Mouse (Mus musculus) gastrocnemius, adult 8-10 months (tissue): ENCODE measurements around the gene Sufu. TPM values are rescaled to one million over a fixed set of nuclear protein-coding genes. Genes with fewer than 3 reads are reported as not detected.
A peak's percentile ranks its signal among the peaks of the same experiment; 100 is the strongest.

ENCODE experiments used
- DNase-seq, 2 experiments: peaks; one replicate each; pipeline ENCODE4 v3.0.0; 2022; ENCODE audit warnings: low spot score in 2 of 2
- total RNA-seq, 4 experiments: library from RNA; stranded (reverse); gene quantifications; 2 replicates each; pipeline ENCODE4 v1.2.4; 2022

Sufu gene
- total RNA-seq, 4 experiments from 2014 or later, result 4.5 to 5.7 (median 5.3) TPM

DNA sequence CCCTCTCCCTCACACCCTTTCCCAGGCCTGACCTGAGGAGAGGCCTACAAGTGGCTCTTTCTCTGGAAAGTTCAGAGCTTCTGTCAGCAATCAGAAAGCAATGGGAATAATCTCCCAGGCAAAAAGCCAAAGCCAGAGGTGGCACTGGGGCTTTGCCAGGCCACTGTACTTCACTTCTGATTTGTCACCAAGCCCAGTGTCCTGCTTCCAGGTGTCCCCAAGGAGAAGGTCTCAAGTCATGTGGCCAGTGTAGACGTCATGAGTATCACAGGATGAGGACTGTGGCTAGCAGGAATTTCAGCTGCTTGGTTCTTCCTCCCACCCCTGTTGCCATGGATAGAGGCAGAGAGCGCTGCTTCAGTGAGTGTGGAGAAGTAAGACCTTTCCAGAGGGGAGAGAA, 63.2 kb downstream of the Sufu start:
- no peak for DNase-seq

DNA sequence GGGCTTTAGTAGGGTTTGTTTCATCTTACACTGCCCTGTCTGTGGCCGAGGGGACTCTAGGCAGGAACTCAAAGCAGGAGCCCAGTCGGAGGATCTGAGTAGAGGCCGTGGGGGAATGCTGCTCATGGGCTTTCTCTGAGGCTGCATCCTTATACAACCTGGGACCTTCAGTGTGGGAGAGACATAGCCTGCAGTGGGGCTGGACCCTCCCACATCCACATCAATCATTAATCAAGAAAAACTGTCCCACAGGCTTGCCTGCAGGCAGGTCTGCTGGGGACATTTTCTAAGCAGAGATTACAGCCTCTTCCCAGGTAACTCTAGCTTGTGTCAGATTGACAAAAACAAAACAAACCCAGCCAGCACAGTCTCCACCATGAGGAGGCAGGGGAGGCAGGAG, 65.9 kb downstream of the Sufu start:
- DNase-seq, result no peak

DNA sequence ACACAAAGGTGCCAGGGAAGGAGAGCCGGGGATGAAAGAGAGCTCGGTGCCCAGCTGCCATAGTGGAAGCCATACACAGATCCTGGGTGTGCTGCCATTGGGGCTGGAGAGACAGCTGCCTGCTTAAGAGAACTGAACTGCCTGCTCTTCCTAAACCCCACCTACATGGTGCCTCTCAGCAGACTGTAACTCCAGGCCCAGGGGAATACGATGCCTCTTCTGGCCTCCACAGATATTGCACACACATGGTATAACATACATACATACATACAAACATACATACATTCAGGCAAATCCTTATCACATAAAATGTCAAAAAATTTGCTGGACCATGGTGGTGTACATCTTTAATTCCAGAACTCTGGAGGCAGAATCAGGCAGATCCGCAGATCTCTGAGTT, 66.8 kb downstream of the Sufu start:
- DNase-seq, result no peak

DNA sequence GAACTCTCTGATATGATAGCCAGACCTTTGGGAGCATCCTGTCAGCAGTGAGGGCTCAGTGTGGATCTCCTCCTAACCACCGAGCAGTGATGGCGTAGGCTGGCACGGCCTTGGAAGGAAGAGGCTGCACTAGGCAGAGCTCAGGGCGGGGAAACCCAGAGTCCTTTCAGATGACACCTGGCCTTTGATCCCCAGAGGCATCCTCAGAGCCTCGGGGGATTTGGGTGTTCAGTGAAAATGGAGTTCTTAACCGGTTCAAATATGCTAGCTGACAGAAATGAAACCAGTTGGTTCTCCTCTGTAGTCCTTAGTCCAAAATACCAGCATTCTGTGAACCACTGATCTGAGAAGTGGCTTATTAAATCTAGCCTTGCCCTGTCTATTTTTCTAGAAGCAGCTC, 69.5 kb downstream of the Sufu start:
- no peak for DNase-seq

DNA sequence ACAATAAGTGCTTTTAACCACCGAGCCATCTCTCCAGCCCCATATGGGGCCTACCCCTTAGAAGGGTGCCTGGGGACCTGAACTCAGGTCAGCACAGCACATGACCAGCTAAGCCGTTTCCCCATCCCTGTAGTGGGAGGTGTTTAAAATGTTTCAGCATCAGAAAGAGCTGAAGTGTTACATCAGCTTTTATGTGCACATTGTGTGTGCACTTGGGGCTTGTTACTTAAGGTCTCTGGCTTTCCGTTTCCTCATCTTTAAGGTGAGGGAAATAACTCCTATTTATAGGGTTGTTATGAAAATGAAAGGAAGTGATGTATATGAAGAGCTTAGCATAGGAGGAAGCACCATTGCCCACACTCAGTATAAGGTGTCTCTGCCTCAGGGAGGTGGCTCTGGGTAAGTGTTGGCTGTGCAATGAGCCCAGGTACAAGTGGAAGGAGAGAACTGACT, 70.4 kb downstream of the Sufu start:
- no peak for DNase-seq

DNA sequence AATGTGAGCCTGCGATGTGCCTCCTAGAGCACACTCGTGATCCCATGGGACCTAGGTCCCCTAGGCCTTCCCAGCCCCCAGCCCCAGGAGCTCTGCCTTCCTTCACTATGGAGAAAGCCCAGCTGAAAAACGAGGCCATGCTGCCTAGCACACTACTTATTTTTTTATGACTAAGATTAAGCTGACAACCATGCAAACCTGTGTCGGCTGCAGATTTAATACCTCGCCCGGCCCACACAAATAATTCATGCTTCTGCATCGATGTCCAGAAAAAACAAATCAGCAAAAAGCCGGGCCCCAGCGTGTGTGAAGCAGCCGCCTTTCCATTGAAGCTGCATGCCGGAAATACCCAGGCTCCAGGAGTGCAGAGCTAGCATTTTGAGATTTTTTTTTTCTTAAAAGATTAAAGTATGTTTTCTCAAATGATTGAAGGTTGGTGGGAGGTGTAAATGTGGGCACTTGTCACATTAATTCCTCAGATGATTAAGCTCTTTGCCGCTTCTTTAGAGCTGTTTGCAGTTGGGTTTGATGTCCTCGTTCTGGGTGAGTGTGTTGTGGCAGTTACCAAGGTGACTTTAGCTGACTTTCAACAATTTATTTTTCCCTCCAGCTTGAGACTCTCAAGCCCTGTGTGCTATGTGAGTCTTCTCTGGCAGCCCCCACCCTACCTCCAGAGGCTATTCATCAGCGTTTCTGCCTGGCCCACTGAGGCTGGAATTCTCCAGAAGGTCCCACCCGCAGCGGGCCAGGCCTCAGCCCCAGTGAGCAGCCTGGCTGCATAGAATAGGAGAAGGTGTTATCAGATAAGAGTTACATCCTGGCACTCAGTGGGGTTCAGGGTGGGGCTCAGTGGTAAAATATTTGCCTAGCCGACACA, 73.9 kb downstream of the Sufu start:
- DNase-seq, result no peak

DNA sequence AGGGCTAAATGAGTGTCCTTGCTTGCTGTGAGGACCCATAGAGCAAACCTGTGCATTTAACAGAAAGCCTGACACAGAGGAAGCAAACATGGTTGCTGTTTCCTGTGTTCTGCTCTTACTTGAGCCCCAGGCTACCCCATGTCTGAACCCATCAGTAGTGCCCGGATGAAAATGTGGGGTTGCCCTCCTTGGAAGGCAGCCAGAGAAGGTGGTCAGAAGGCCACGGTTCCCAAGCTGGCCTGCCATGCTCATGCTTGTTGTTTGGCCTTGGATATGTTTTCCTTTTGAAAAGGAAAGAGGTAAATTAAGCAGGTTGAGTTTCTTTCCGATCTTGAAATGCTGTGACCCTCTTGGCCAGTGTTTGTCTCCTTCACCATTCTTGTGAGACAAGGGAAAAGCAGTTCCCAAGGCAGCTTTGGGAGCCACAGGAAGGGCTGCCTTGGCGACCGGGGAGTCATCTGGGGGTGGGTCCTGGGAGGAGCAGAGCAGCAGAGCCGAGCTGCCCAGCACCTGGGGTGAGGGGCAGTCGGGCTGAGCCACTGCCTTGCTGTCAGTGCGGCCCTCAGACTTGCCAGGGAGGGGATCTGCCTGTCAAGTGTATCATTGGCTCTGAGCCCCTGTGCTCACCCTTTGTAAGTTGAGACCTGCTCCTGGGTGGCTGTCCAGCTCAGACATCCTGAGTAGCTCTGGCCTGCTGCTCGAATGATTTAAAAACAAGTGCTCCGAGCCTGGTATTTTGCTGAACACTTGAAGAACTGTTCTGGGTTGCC, 74.8 kb downstream of the Sufu start:
- DNase-seq, result peak in 1 of 2 experiments; percentile 52

DNA sequence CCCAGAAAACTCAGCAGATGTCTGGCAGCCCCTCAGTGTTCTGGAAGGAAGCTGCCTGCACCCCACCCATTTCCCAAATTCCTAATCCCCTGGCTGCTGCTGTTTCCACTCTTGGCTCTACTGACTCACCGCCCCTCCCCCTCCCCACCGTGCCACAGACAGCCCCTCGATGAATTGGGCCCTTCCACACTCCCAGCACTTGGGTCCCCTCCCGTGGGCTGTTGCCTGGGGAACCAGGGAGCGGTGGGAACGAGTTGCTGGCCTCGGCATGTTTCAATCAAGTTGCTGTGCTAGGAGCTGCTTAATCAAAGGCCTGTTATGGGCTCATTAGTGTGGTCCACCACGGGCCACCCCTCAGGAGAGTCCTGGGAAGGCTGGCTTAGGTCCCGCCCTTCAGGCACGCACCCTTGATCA, 80.7 kb downstream of the Sufu start:
- DNase-seq, result no peak

DNA sequence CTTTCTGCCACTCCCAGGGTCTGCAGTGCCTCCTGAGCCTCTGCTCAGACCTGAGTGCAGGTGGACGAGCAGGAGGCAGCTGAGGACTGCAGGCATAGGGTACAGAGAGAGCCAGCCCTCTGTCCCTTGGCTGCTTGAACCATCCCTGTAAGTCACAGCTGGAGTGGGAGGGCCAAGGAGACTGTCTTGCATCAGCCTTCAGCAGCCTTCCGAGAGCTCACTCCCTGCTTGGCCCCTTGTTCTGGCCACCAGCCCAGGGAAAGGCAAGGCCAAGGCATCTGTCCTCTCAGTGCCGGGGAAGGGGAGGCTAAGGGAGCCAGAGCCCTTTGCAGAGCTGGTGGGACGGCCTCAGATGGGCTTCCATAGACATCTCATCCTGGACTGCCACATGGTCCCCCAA, 81.5 kb downstream of the Sufu start:
- DNase-seq, result peak; percentile 45 to 55

DNA sequence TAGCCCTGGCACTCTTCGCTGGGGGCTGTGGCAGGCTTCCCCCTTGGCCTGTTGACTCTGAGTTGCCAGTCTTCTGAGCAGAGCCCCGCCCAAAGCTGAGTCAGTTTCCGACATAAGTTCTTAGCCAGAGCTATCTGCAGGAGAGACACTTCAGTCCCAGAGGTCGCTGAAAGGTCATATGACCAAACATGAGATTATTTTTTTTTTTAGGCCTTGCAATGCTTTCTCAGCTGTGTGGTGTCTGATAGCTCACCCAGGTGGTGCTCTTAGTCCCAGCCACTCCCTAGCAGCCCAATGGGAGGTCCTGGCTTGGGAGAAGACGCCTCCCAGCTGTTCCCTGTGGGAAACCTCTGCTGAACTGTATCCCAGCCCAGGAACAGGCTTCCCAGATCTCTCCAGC, 82.1 kb downstream of the Sufu start:
- DNase-seq, result peak; percentile 54 to 59

DNA sequence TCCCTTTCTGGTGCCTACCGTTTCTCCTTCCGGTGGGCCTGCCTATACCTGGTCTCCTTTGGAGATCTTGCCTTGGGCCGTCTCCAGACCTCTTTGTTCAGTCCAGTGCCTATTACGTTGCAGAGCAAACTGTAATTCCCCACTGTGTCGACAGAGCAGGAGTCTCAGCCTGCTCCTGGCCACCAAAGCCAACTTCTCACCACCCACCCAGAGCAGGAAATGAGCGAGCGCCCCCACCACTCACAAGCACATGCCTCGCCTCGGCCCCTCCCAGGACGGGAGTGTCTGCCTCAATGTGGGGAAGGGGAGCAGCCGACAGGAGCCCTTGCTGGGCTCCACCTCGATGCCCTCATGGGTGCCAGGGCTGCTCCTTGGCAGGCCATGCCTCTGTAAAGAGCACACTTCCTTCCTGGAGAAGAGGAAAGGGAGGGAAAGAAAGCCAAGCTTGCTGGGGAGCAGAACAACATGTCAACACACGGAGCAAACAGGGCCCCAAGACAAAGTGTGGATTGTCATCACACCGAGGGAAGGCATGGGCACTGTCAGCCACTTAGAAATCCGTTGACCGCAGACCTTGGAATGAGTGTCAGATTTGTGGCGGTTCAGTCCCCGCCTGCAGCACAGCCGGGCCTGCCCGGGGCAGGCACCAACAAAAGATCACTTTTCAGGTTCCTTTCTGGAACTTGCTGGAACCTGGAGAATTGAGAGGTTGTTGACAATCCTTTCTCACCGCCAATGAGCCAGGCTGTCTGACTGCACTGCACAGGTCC, 82.8 kb downstream of the Sufu start:
- DNase-seq, result no peak

DNA sequence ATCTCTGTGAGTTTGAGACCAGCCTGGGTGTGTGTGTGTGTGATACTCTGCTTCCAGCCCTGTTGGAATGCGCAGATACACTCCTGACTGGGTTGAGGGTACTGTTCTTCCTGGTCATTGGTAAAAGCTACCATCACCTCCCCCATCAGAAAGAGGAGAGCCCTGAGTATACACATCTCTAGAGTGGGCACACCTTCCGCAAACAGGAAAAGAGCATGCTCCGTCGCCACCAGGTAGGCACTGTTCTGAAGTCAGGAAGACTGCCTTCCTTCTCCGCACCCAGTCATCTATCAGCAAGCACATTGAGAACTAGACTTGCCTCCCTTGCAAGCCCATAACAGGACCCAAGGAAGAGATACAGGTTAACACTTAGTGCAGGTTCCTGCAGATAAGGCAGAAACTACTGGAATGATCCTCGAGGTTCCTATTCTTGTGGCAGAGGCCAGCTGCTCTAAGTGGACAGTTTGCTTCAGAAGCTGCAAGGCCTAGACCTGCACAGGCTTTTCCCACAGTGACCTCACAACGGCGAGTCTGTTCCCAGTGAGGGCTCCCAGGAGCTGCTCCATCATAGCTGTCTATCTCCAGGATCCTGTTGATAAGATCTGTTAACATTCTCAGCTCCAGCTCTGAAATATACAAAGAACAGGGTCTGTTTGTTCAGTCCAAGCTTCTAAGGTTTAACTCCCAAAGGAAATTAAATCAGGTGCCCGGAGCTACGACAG, 84.1 kb downstream of the Sufu start:
- DNase-seq, result no peak

DNA sequence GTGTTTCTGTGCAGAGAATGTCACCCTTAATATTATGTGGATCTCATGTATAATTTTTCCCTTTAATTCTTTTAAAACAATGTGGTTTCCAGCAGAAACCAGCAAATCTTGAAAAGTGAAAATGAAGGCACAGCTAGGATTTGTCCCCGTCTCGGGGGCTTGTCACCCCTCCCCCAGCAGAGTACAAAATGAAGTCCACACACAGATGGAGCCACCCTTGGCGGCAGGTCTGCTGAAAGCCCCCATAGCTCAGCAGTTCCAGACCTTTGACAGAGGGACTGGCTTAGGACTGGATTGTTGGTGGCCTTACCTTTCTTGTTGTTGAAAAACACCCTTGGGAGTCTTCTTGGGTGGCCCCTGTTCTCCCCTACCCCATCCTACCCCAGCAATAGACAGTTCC, 84.7 kb downstream of the Sufu start:
- DNase-seq, result no peak

DNA sequence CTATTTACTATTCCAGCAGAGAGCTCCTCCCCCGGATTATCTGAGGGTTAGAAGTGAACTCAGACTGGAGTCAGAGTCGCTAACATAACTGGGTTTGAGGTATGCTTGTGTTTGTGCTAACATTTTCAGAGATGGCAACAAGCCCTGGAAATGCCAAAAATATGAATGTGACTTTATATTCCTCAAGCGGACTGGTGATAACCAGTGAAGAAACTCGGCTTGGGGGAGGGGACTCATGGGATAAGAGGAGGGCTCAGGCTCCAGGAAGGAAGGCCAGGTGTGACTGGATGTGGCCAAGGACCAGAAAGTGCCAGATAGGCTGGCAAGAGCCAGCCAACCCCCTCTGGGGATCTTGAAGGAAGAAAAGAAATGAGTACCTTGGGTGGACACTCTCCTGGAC, 85.1 kb downstream of the Sufu start:
- DNase-seq, result no peak

DNA sequence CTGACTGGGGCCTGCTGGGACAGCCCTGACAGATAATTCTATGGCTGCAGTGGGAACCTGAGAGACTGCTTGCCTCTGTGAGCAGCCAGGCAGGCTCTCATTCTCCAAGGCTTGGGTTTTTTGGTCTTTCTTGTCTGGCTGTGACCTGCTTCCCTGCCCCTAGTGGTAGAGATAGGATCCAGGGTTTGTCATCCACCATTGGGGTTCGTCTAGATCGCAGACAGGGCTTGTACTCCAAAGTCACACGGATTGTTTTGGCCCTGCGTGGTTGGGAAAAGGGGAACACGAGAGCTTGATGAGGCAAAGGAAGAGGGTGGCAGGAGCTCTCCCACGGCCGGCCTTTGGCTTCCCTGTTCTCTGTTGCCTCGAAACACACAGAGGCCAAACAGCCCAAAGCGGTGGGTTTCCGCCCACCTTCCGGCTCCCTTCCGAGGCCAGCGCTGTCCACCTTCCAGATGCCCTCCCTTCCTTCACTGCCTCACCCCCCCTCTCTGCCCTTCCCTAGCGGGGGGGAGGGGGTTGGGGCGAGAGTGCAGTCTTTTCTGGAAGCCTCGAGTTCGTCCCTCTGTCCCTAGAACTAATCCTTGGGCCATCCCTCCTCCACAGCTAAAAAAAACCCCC, 86.3 kb downstream of the Sufu start:
- no peak for DNase-seq

DNA sequence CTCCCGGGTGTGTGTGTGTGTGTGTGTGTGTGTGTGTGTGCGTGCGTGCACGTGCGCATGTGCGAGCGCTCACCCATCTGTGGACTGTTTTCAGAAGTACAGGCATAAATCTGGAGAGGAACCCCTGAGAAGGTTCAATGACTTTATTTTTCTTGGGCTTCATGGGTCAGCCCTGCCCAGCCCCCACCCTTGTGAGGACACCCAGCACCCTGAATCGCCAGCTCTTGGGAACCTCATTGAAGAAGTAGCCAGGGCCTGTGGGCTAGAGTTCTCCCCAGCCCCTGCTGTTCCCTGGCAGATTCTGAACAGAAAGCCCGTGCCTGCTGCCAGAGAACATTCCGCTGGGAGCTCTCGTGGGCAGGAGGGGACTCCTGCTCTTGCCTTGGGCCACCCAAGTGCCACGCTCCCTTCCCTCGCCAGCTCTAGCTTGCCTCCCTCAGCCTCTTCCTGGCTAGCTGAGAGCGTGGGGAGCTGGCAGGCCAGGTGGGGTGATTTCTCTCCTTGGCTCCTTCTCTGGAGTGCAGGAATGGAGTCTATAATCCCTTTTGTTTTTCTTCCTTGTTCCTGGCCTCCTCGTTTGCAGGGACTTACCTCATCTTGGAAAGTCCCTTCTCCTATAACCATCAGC, 87.1 kb downstream of the Sufu start:
- no peak for DNase-seq

DNA sequence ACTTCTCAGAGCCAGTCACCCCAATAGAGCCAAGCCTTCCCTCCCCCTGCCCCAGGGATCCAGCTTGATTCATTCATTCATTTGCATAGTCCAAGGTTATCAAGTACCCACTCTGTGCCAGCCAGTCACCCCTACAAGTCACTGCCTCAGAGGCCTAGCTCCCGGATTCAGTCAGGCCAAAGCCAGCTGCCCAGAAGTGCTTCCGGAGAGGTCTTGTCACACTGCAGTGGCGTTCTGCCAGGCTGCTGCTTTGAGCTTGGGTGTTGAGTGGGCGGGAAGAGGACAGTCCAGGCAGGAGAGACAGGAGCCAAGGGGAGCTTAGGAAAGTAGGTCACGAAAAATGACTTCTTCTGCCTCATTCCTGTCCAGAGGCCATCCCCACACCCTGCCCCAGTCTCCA, 87.8 kb downstream of the Sufu start:
- peak; percentile 44 to 55 for DNase-seq

DNA sequence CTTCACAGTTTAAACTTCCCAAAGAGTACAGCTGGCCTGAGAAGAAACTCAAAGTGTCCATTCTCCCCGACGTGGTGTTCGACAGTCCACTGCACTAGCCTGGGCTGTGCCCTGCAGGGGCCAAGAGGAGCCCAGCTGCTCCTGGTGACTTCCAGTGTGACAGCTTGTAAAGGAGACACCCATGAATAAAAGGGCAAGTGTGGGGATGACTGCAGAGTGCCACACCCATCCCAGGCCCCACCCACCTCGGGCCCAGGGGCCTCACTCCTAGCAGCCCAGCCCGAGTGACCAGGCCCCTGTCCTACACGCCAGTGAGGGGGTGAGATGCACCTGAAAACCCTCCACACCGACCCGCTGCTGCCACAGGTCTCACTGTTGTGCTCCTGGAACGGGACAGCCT, 89.2 kb downstream of the Sufu start:
- DNase-seq, result no peak

DNA sequence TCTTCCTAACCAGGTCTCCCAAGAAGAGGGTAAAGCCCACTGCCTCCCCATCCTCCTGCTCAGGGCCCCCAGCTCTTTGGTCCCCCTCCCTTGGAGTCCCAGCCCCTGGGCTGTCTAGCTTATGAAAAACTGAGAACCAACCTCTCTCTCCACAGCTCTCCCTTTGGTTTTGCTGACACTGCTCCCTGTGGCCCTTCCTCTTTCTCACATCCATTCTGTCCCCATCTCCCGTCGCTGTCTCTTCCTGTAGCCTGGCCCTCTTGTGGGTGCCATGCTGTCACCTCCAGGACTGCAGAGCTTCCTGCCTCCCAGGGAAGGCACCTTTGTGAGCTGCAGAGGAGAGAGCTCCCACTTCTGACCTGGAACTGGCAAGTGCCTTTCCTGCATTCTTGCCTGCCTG, 90.0 kb downstream of the Sufu start:
- DNase-seq, result no peak

DNA sequence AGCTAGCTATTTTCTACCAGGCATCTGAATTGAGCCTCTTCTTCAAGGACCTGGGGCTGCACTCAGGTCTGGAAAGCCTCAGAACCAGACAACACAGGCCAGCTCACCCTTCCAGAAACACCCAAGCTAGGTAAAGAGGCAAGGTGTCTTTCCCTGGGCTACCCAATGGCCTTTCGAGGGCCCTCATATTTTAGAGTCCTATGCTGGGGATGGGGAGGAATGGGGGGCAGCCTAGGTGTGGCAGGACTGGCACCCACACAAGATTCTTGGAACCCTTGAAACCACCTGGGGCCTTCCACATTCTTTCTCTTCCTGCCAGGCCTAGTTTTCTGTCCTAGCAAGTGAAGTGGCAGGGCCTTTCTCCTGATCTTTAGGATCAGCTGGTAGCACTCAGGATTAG, 92.8 kb downstream of the Sufu start:
- no peak for DNase-seq
